Mouse (Mus musculus): ENCODE results near the gene Itgb2l. TPM values are rescaled to one million over a fixed set of nuclear protein-coding genes. Genes with fewer than 3 reads are reported as not detected.

The Itgb2l gene
- total RNA-seq, 2 experiments from 2014 or later = not detected

- DNase-seq (ENCODE audit: extremely low spot score in 1 of 2, low spot score in 1 of 2) = no peak
Observed at GRCm38 (mm10) chr16:96433266-96433665, 10.2 kb downstream of the Itgb2l start.

- no peak for DNase-seq (ENCODE audit: extremely low spot score in 1 of 2, low spot score in 1 of 2)
Observed at GRCm38 (mm10) chr16:96429046-96429445, 14.4 kb downstream of the Itgb2l start.

- DNase-seq (ENCODE audit: extremely low spot score in 1 of 2, low spot score in 1 of 2) = no peak
Observed at GRCm38 (mm10) chr16:96426671-96427070, 16.7 kb downstream of the Itgb2l start.

GRCm38 (mm10) chr16:96425044-96425443 is 18.4 kb downstream of the Itgb2l start:
- no peak for DNase-seq (ENCODE audit: extremely low spot score in 1 of 2, low spot score in 1 of 2)

- no peak for DNase-seq (ENCODE audit: extremely low spot score in 1 of 2, low spot score in 1 of 2)
Observed at GRCm38 (mm10) chr16:96408064-96408465, 35.4 kb downstream of the Itgb2l start.

GRCm38 (mm10) chr16:96406312-96406711 is 37.1 kb downstream of the Itgb2l start:
- no peak for DNase-seq (ENCODE audit: extremely low spot score in 1 of 2, low spot score in 1 of 2)

GRCm38 (mm10) chr16:96402294-96402693 is 41.1 kb downstream of the Itgb2l start:
- no peak for DNase-seq (ENCODE audit: extremely low spot score in 1 of 2, low spot score in 1 of 2)

GRCm38 (mm10) chr16:96400046-96400445 is 43.4 kb downstream of the Itgb2l start:
- DNase-seq (ENCODE audit: extremely low spot score in 1 of 2, low spot score in 1 of 2) = no peak

- no peak for DNase-seq (ENCODE audit: extremely low spot score in 1 of 2, low spot score in 1 of 2)
Observed at GRCm38 (mm10) chr16:96398806-96399205, 44.6 kb downstream of the Itgb2l start.

- DNase-seq (ENCODE audit: extremely low spot score in 1 of 2, low spot score in 1 of 2) = no peak
Observed at GRCm38 (mm10) chr16:96396013-96396650, 47.3 kb downstream of the Itgb2l start.

- no peak for DNase-seq (ENCODE audit: extremely low spot score in 1 of 2, low spot score in 1 of 2)
Observed at GRCm38 (mm10) chr16:96395516-96395915, 47.9 kb downstream of the Itgb2l start.

- no peak for DNase-seq (ENCODE audit: extremely low spot score in 1 of 2, low spot score in 1 of 2)
Observed at GRCm38 (mm10) chr16:96391070-96391469, 52.3 kb downstream of the Itgb2l start.

- no peak for DNase-seq (ENCODE audit: extremely low spot score in 1 of 2, low spot score in 1 of 2)
Observed at GRCm38 (mm10) chr16:96388481-96388880, 54.9 kb downstream of the Itgb2l start.

GRCm38 (mm10) chr16:96387685-96388371 is 55.6 kb downstream of the Itgb2l start:
- DNase-seq (ENCODE audit: extremely low spot score in 1 of 2, low spot score in 1 of 2) = no peak

- no peak for DNase-seq (ENCODE audit: extremely low spot score in 1 of 2, low spot score in 1 of 2)
Observed at GRCm38 (mm10) chr16:96384741-96385140, 58.7 kb downstream of the Itgb2l start.

GRCm38 (mm10) chr16:96382496-96383181 is 60.8 kb downstream of the Itgb2l start:
- DNase-seq (ENCODE audit: extremely low spot score in 1 of 2, low spot score in 1 of 2) = no peak

GRCm38 (mm10) chr16:96381435-96381834 is 62.0 kb downstream of the Itgb2l start:
- DNase-seq (ENCODE audit: extremely low spot score in 1 of 2, low spot score in 1 of 2) = no peak

GRCm38 (mm10) chr16:96378111-96378510 is 65.3 kb downstream of the Itgb2l start:
- no peak for DNase-seq (ENCODE audit: extremely low spot score in 1 of 2, low spot score in 1 of 2)

- no peak for DNase-seq (ENCODE audit: extremely low spot score in 1 of 2, low spot score in 1 of 2)
Observed at GRCm38 (mm10) chr16:96376342-96376741, 67.1 kb downstream of the Itgb2l start.

GRCm38 (mm10) chr16:96375538-96375937 is 67.9 kb downstream of the Itgb2l start:
- DNase-seq (ENCODE audit: extremely low spot score in 1 of 2, low spot score in 1 of 2) = no peak

- no peak for DNase-seq (ENCODE audit: extremely low spot score in 1 of 2, low spot score in 1 of 2)
Observed at GRCm38 (mm10) chr16:96372752-96373118, 70.7 kb downstream of the Itgb2l start.
